Mouse (Mus musculus): ENCODE results near the gene Arhgdig. TPM values are rescaled to one million over a fixed set of nuclear protein-coding genes. Genes with fewer than 3 reads are reported as not detected.

The Arhgdig gene
- total and polyA plus RNA-seq, 2 experiments from 2014 or later: 140 to 230 TPM

GRCm38 (mm10) chr17:26204766-26205165 lies 2.8 kb downstream of the Arhgdig start:
- Histone ChIP-seq H3K4me2 (ENCODE audit: low read depth) (no peak overlapping the region), H3K27me3 (ENCODE audit: insufficient read depth, low read length) (peaks cover 16% of the 10 kb centered on the region), H3K9ac (no peak overlapping the region), H3K36me3 (ENCODE audit: insufficient read depth) (no peaks in the 10 kb centered on the region), H3K9me3 (ENCODE audit: low read length) (no peaks in the 10 kb centered on the region), H3K4me3 (ENCODE audit: low read depth, low read length) (no peak overlapping the region), H3K27ac (ENCODE audit: low read depth, low read length) (no peak overlapping the region), H3K4me1 (ENCODE audit: insufficient read depth) (peaks cover 12% of the 10 kb centered on the region)
- TF ChIP-seq CTCF (IDR thresholded peaks at IDR 0.05; ENCODE audit: low read depth): no peak
- WGBS: 25% methylated on average over 11 of the region's 11 CpGs
- no peak for DNase-seq
- ATAC-seq: no peak

GRCm38 (mm10) chr17:26203321-26203811 lies 4.2 kb downstream of the Arhgdig start:
- Histone ChIP-seq H3K36me3 (ENCODE audit: insufficient read depth) (no peaks in the 10 kb centered on the region), H3K27me3 (ENCODE audit: insufficient read depth, low read length) (peaks cover 19% of the 10 kb centered on the region), H3K27ac (ENCODE audit: low read depth, low read length) (no peak overlapping the region), H3K9ac (peak overlapping the region; percentile 47), H3K4me3 (ENCODE audit: low read depth, low read length) (peak overlapping the region; percentile 48), H3K9me3 (ENCODE audit: low read length) (no peaks in the 10 kb centered on the region), H3K4me2 (ENCODE audit: low read depth) (peak overlapping the region; percentile 91), H3K4me1 (ENCODE audit: insufficient read depth) (peaks cover 12% of the 10 kb centered on the region)
- WGBS: under 1% methylated on average over 29 of the region's 30 CpGs
- no peak for TF ChIP-seq CTCF (IDR thresholded peaks at IDR 0.05; ENCODE audit: low read depth)
- peak; percentile 43 for DNase-seq
- peak; percentile 44 for ATAC-seq

DNA sequence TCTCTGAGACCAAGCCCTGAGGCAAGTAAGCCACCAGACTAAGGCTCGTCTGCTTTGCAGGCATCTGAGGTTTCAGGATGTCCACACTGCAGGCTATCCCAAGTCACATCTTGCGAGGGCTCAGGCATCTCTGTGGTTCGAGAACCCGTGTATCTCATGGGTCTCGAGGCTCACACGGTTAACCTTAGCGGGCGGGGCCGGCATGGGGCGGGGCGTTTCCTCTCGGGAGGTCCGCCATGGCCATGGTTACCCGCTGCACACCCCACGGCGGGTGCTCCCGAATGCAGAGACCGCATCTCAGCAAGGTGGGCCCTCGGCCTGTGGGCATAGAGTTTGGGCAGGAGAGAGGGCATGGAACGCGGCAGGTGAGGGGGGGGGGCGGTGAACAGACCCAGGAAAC lies 4.8 kb downstream of the Arhgdig start, which contains the start of gene Rgs11:
Gene Rgs11, plus strand, starts transcription at position 215 of the 400 bp plus-strand sequence.
- TF ChIP-seq CTCF (IDR thresholded peaks at IDR 0.05; ENCODE audit: low read depth): no peak
- Histone ChIP-seq H3K4me1 (ENCODE audit: insufficient read depth) (peaks cover 12% of the 10 kb centered on the region), H3K9me3 (ENCODE audit: low read length) (no peaks in the 10 kb centered on the region), H3K27ac (ENCODE audit: low read depth, low read length) (no peak within 1 kb of the TSS), H3K4me2 (ENCODE audit: low read depth) (peak within 1 kb of the TSS; percentile 94), H3K27me3 (ENCODE audit: insufficient read depth, low read length) (peaks cover 19% of the 10 kb centered on the region), H3K9ac (peak within 1 kb of the TSS; percentile 47), H3K36me3 (ENCODE audit: insufficient read depth) (peaks cover 5% of the 10 kb centered on the region; the same call in 1 of the 2 replicates), H3K4me3 (ENCODE audit: low read depth, low read length) (peak within 1 kb of the TSS; percentile 57)
- 0 out of 2 replicates have a peak, but pooled peaks have one; percentile 16 for ATAC-seq
- WGBS: 2% methylated on average over 22 of the region's 22 CpGs
- no peak for DNase-seq

DNA sequence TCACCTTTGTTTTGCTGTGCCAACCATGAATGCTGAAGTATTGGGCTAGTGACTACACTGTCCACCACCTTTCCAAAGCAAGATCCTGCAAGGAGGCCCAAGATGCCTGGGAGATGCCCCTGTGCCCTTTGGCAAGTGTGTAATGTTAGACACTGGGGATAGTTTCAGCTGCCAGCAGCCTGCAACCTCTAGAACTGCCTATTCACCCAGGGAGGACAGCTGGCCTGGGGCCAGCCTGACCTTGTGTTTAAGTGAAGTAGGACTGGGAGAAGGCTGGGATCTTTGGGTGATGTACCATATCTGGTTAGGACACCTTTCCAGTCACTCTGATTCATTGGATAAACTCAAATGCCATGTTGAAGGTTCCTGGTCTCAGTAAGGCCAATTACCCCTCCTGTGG lies 5.6 kb downstream of the Arhgdig start:
- Histone ChIP-seq H3K36me3 (ENCODE audit: insufficient read depth) (peaks cover 10% of the 10 kb centered on the region), H3K9me3 (ENCODE audit: low read length) (no peaks in the 10 kb centered on the region), H3K4me1 (ENCODE audit: insufficient read depth) (peaks cover 12% of the 10 kb centered on the region), H3K4me2 (ENCODE audit: low read depth) (0 out of 2 replicates have a peak overlapping the region, but pooled peaks have one; percentile 94), H3K4me3 (ENCODE audit: low read depth, low read length) (no peak overlapping the region), H3K27me3 (ENCODE audit: insufficient read depth, low read length) (peaks cover 19% of the 10 kb centered on the region), H3K9ac (no peak overlapping the region), H3K27ac (ENCODE audit: low read depth, low read length) (no peak overlapping the region)
- no peak for TF ChIP-seq CTCF (IDR thresholded peaks at IDR 0.05; ENCODE audit: low read depth)
- no peak for DNase-seq
- ATAC-seq: no peak

- DNase-seq (peak; percentile 43), ATAC-seq (peak; percentile 76)
- Histone ChIP-seq H3K27me3 (ENCODE audit: insufficient read depth, low read length) (peaks cover 19% of the 10 kb centered on the region), H3K27ac (ENCODE audit: low read depth, low read length) (no peak overlapping the region), H3K4me1 (ENCODE audit: insufficient read depth) (peaks cover 12% of the 10 kb centered on the region), H3K4me3 (ENCODE audit: low read depth, low read length) (peak overlapping the region; percentile 57), H3K36me3 (ENCODE audit: insufficient read depth) (peaks cover 19% of the 10 kb centered on the region), H3K9me3 (ENCODE audit: low read length) (no peaks in the 10 kb centered on the region), H3K9ac (peak overlapping the region; percentile 67), H3K4me2 (ENCODE audit: low read depth) (peak overlapping the region; percentile 94)
- no peak for TF ChIP-seq CTCF (IDR thresholded peaks at IDR 0.05; ENCODE audit: low read depth)
- 2% methylated on average over 74 of the region's 92 CpGs for WGBS
These were observed 6.5 kb downstream of the Arhgdig start for GRCm38 (mm10) chr17:26200831-26201705.

- ATAC-seq: no peak
- Histone ChIP-seq H3K4me1 (ENCODE audit: insufficient read depth) (peaks cover 12% of the 10 kb centered on the region), H3K36me3 (ENCODE audit: insufficient read depth) (peaks cover 39% of the 10 kb centered on the region), H3K4me2 (ENCODE audit: low read depth) (peak within 1 kb of the TSS; percentile 94), H3K9me3 (ENCODE audit: low read length) (no peaks in the 10 kb centered on the region), H3K9ac (no peak within 1 kb of the TSS), H3K27ac (ENCODE audit: low read depth, low read length) (no peak within 1 kb of the TSS), H3K4me3 (ENCODE audit: low read depth, low read length) (no peak within 1 kb of the TSS), H3K27me3 (ENCODE audit: insufficient read depth, low read length) (peaks cover 19% of the 10 kb centered on the region)
- WGBS: 80% methylated on average over 4 of the region's 4 CpGs
- TF ChIP-seq CTCF (IDR thresholded peaks at IDR 0.05; ENCODE audit: low read depth): no peak
- DNase-seq: no peak
These were observed 8.7 kb downstream of the Arhgdig start, which contains the start of gene Pdia2 for GRCm38 (mm10) chr17:26198892-26199291. Gene Pdia2 (minus strand): TSS chr17:26199087.
